Mouse (Mus musculus) kidney, adult 2 months (tissue): ENCODE measurements around the gene H2-Ke6.

Experiments
- CTCF ChIP-seq: fragments of 200-500 bp; conservative IDR thresholded peaks from 2 replicates; pipeline ENCODE4 v1.5.1; 2011; ENCODE audit warnings: low read depth, mild to moderate bottlenecking, control low read depth, low read length, moderate library complexity, mixed read lengths; ENCODE audit not compliant: insufficient read depth, insufficient read length
- POLR2A ChIP-seq: fragments of 200-500 bp; IDR thresholded peaks from one replicate; pipeline ENCODE4 v1.6.1; 2011; ENCODE audit warnings: low read depth, low read length, control low read depth

DNA sequence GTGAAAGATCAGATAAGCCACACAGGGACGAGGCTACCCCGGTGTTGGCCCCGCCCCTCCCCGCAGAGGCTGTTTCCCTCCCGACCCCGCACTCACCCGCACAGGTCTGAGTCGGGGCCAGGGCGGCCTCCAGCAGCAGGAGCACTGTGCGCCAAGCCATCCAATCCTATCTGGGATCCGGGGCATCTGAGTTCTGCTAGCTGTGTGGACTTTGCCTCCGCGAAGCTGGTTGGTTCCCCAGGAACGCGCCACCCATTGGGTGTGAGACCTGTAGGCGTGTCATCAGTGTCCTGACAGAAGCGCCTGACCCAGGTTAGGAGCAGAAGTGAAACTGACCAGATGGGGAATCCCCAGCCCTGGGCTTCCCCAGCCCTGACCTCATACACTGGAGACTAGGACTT, 49.2 kb downstream of the H2-Ke6 start:
- no peak for TF ChIP-seq CTCF
- peak; percentile 77 for TF ChIP-seq POLR2A
